Mouse (Mus musculus) C2C12 (cell line): ENCODE data around the gene Usp32. TPM values are rescaled to one million over a fixed set of nuclear protein-coding genes. Genes with fewer than 3 reads are reported as not detected.

Experiments used
- H3K27me3 ChIP-seq: one replicate; pipeline ENCODE4 v1.6.1; 2011; ENCODE audit not compliant: control insufficient read depth, insufficient read depth, insufficient read length
- H3K36me3 ChIP-seq: one replicate; pipeline ENCODE4 v1.6.1; 2011; ENCODE audit not compliant: control insufficient read depth, insufficient read depth
- H3K4me3 ChIP-seq: one replicate; pipeline ENCODE4 v1.5.1; 2011; ENCODE audit warnings: mild to moderate bottlenecking, control low read depth; ENCODE audit not compliant: poor library complexity, insufficient read depth, severe bottlenecking
- H3K79me2 ChIP-seq: one replicate; pipeline ENCODE4 v1.6.1; 2011; ENCODE audit not compliant: control insufficient read depth, insufficient read depth
- H3K79me3 ChIP-seq: one replicate; pipeline ENCODE4 v1.6.1; 2011; ENCODE audit warnings: low read depth, control low read depth
- H3ac ChIP-seq: one replicate; pipeline ENCODE3; 2011; ENCODE audit warnings: low read depth; ENCODE audit not compliant: control insufficient read depth, insufficient read length
- CEBPB ChIP-seq: IDR thresholded peaks from one replicate; pipeline ENCODE4 v1.6.1; 2011; ENCODE audit warnings: low read depth, mild to moderate bottlenecking, control low read depth, moderate library complexity
- CTCF ChIP-seq: IDR thresholded peaks from one replicate; pipeline ENCODE4 v1.5.1; 2011; ENCODE audit not compliant: control insufficient read depth, insufficient read depth, insufficient read length
- FOSL1 ChIP-seq: IDR thresholded peaks from one replicate; pipeline ENCODE4 v1.8.0; 2011; ENCODE audit warnings: mild to moderate bottlenecking, low read length; ENCODE audit not compliant: poor library complexity, insufficient read depth, severe bottlenecking
- MAX ChIP-seq: IDR thresholded peaks from one replicate; pipeline ENCODE4 v1.6.1; 2011; ENCODE audit warnings: mild to moderate bottlenecking, control low read depth
- MYOD1 ChIP-seq: IDR thresholded peaks from one replicate; pipeline ENCODE4 v1.6.1; 2011; ENCODE audit warnings: low read depth; ENCODE audit not compliant: control insufficient read depth, insufficient read length
- MYOG ChIP-seq: IDR thresholded peaks from one replicate; pipeline ENCODE4 v1.6.1; 2011; ENCODE audit not compliant: control insufficient read depth, insufficient read length; ENCODE audit errors: extremely low read depth
- USF1 ChIP-seq: IDR thresholded peaks from one replicate; pipeline ENCODE4 v1.6.1; 2011; ENCODE audit warnings: low read depth, mild to moderate bottlenecking, control low read depth, moderate library complexity
- polyA plus RNA-seq: library from polyadenylated mRNA; unstranded; fragments of >200 nt; fragmentation: generic; extraction: Trizol; gene quantifications from one replicate; pipeline ENCODE4 v1.2.1, GENCODE M21; 2012; ENCODE audit warnings: missing spikeins

The Usp32 gene
- polyA plus RNA-seq, 1 experiment: 2.9 TPM

DNA sequence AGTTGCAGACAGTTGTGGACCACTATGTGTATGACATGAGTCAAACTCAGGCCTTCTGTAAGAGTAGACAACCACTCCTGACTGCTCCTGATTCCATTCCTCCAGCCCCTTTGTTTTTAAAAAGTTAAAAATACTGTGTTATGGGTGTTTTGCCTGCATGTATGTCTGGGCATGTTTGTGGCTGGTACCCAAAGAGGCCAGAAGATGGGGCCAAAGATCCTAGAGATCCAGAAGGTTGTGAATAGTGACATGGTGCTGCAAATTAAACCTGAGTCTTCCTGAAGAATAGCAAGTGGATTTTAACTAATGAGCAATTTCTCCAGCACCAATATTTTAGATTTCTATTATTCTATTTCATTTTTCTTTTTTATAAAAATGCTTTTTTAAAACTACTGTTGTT, 126.8 kb downstream of the Usp32 start:
- no peak for TF ChIP-seq MYOD1
- no peak for TF ChIP-seq USF1
- no peak for TF ChIP-seq MAX
- TF ChIP-seq CTCF: no peak
- TF ChIP-seq FOSL1: no peak
- no peak for TF ChIP-seq MYOG
- TF ChIP-seq CEBPB: no peak

GRCm38 (mm10) chr11:85003566-85003965, 136.4 kb downstream of the Usp32 start:
- TF ChIP-seq CEBPB: no peak
- no peak for TF ChIP-seq MYOD1
- no peak for TF ChIP-seq MAX
- TF ChIP-seq CTCF: no peak
- TF ChIP-seq FOSL1: no peak
- no peak for TF ChIP-seq USF1
- TF ChIP-seq MYOG: no peak
- peaks cover 6% of the 10 kb centered on the region for H3K36me3 ChIP-seq
- no peaks in the 10 kb centered on the region for H3K79me2 ChIP-seq
- H3ac ChIP-seq: no peak overlapping the region
- H3K79me3 ChIP-seq: no peaks in the 10 kb centered on the region
- H3K27me3 ChIP-seq: no peaks in the 10 kb centered on the region
- no peak overlapping the region for H3K4me3 ChIP-seq

More for the DNA sequence above, 126.8 kb downstream of the Usp32 start:
- Histone ChIP-seq H3K36me3 (peaks cover 15% of the 10 kb centered on the region), H3K79me2 (no peaks in the 10 kb centered on the region), H3K27me3 (no peaks in the 10 kb centered on the region), H3K79me3 (no peaks in the 10 kb centered on the region), H3ac (no peak overlapping the region), H3K4me3 (no peak overlapping the region)

DNA sequence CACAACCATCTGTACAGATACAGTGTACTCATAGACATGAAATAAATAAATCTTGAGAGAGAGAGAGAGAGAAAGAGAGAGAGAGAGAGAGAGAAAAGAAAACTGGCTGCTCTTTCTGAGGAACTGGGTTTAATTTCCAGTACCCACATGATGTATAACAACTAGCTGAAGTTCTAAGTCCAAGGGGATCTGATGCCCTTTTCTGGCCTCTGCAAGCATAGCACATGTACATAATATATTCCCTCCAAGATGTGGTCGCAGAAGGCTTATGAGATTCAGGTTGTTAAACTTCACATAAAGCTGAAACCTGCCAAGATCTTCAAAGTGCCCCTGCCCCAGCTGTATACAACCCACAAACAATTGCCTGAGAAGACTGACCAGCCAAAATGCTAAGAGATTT, 144.7 kb downstream of the Usp32 start:
- peaks cover 30% of the 10 kb centered on the region for H3K36me3 ChIP-seq
- no peaks in the 10 kb centered on the region for H3K79me3 ChIP-seq
- no peaks in the 10 kb centered on the region for H3K79me2 ChIP-seq
- TF ChIP-seq USF1: no peak
- TF ChIP-seq MAX: no peak
- TF ChIP-seq MYOG: no peak
- H3K27me3 ChIP-seq: no peaks in the 10 kb centered on the region
- no peak overlapping the region for H3ac ChIP-seq
- H3K4me3 ChIP-seq: no peak overlapping the region

DNA sequence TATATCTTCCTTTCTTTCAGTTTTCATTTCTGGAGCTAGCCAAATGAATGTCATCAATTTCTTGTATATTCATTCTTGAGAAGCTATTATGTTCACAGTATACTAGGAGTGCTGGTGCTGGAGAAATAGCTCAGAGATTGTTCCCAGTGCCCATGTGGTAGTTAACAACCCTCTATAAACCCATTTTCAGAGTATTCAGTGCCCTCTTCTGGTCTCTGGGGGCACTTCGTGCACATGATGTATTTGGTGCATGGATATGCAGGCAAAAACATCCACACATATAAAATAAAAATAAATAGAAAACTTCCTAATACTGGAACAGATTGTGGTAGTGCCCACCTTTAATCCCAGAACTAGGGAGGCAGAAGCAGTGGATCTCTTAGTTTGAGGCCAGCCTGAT, 147.0 kb downstream of the Usp32 start:
- H3K79me2 ChIP-seq: no peaks in the 10 kb centered on the region
- no peak overlapping the region for H3K4me3 ChIP-seq
- peaks cover 36% of the 10 kb centered on the region for H3K36me3 ChIP-seq
- TF ChIP-seq FOSL1 (no peak), MYOD1 (no peak), USF1 (no peak), CTCF (no peak), MAX (no peak), MYOG (no peak)
- H3K79me3 ChIP-seq: no peaks in the 10 kb centered on the region
- no peaks in the 10 kb centered on the region for H3K27me3 ChIP-seq
- H3ac ChIP-seq: no peak overlapping the region

GRCm38 (mm10) chr11:84988341-84988919, 151.5 kb downstream of the Usp32 start:
- H3K36me3 ChIP-seq: peaks cover 49% of the 10 kb centered on the region
- no peak overlapping the region for H3ac ChIP-seq
- H3K79me2 ChIP-seq: no peaks in the 10 kb centered on the region
- TF ChIP-seq FOSL1 (no peak), MYOG (no peak), MYOD1 (no peak), CTCF (no peak), CEBPB (no peak), MAX (no peak), USF1 (no peak)
- H3K27me3 ChIP-seq: no peaks in the 10 kb centered on the region
- no peak overlapping the region for H3K4me3 ChIP-seq
- no peaks in the 10 kb centered on the region for H3K79me3 ChIP-seq

DNA sequence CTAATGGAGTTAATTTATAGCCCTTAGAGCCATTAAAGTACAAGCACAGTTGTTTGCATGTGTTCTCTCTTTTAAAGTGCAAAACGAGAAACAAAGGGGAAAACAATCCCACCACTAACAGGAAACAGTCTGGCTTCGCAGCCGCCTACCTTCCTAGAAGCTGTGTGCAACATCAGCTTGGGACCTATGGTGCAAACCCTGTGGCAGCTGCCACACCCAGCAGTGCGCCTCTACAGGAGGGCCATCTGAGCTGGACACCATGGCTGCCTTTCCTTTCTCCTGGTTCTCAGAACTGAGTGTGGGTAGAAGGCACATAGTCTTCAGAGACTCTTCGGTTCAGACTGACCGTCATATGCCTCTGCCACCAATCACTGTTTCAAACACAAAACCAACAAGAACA, 154.5 kb downstream of the Usp32 start:
- H3ac ChIP-seq: no peak overlapping the region
- no peaks in the 10 kb centered on the region for H3K27me3 ChIP-seq
- peaks cover 24% of the 10 kb centered on the region for H3K36me3 ChIP-seq
- no peaks in the 10 kb centered on the region for H3K79me3 ChIP-seq
- TF ChIP-seq USF1 (no peak), CEBPB (no peak), MAX (no peak), FOSL1 (no peak), CTCF (no peak), MYOG (no peak), MYOD1 (no peak)
- H3K79me2 ChIP-seq: no peaks in the 10 kb centered on the region
- no peak overlapping the region for H3K4me3 ChIP-seq
